Mouse (Mus musculus) thymus, adult 2 months (tissue): Measurements from ENCODE around the gene Eif1ad. TPM values are rescaled to one million over a fixed set of nuclear protein-coding genes. Genes with fewer than 3 reads are reported as not detected.
A peak's percentile ranks its signal among the peaks of the same experiment; 100 is the strongest.
"Not testable (repeated sequence)": the region's sequence is repeated elsewhere in the genome, so short reads cannot be mapped to it uniquely, and the experiment has no call there.

Experiments
- DNase-seq: peaks from one replicate; pipeline ENCODE4 v3.0.0; 2021
- H3K27ac ChIP-seq: fragments of 200-500 bp; 2 replicates; pipeline ENCODE4 v1.5.1; 2012; ENCODE audit warnings: low read length, control low read depth; ENCODE audit not compliant: control insufficient read depth, insufficient read depth
- H3K27me3 ChIP-seq: fragments of 200-500 bp; 2 replicates; pipeline ENCODE4 v1.6.1; 2012; ENCODE audit warnings: mild to moderate bottlenecking, low read length, moderate library complexity, mixed read lengths; ENCODE audit not compliant: control insufficient read depth, insufficient read depth
- H3K36me3 ChIP-seq: fragments of 200-500 bp; 2 replicates; pipeline ENCODE4 v1.6.1; 2012; ENCODE audit warnings: mild to moderate bottlenecking, low read length, moderate library complexity; ENCODE audit not compliant: control insufficient read depth, insufficient read depth
- H3K4me1 ChIP-seq: fragments of 200-500 bp; replicated peaks from 2 replicates; pipeline ENCODE4 v1.6.1; 2012; ENCODE audit warnings: low read length; ENCODE audit not compliant: control insufficient read depth, insufficient read depth
- H3K4me3 ChIP-seq: fragments of 200-500 bp; 2 replicates; pipeline ENCODE4 v1.5.1; 2012; ENCODE audit warnings: mild to moderate bottlenecking, low read length, control low read depth, moderate library complexity; ENCODE audit not compliant: control insufficient read depth, insufficient read depth
- CTCF ChIP-seq: fragments of 200-500 bp; IDR thresholded peaks from 2 replicates; pipeline ENCODE4 v1.5.1; 2012; ENCODE audit warnings: mild to moderate bottlenecking, control low read depth, low read length, moderate library complexity, borderline replicate concordance; ENCODE audit not compliant: control insufficient read depth, poor library complexity, insufficient read depth; ENCODE audit errors: extremely low read depth
- POLR2A ChIP-seq: fragments of 200-500 bp; IDR thresholded peaks from 2 replicates; pipeline ENCODE4 v1.6.1; 2012; ENCODE audit warnings: mild to moderate bottlenecking, low read length, control low read depth, moderate library complexity; ENCODE audit not compliant: control insufficient read depth, poor library complexity, insufficient read depth; ENCODE audit errors: extremely low read depth
- WGBS: fragments of 180-500 bp; shearing (Covaris S2); methylation state at CpG from one replicate; pipeline ENCODE4 v1.1.7; 2018; 5-methylcytosine and 5-hydroxymethylcytosine counted together
- polyA plus RNA-seq: library from polyadenylated mRNA; depleted of rRNA; stranded (reverse); fragments of >200 nt; gene quantifications from 2 replicates; pipeline ENCODE4 v1.2.3, GENCODE M21; 2012

Gene Eif1ad
- polyA plus RNA-seq, 1 experiment, result 51.3 TPM

GRCm38 (mm10) chr19:5341360-5341759 is 25.2 kb upstream of the Eif1ad start:
- TF ChIP-seq CTCF (no peak), POLR2A (no peak)
- WGBS, result 96% methylated on average over 7 of the region's 7 CpGs
- Histone ChIP-seq H3K27ac (no peak overlapping the region), H3K4me1 (peaks cover 2% of the 10 kb centered on the region), H3K36me3 (no peaks in the 10 kb centered on the region), H3K27me3 (no peaks in the 10 kb centered on the region), H3K4me3 (no peak overlapping the region)
- DNase-seq, result no peak

- Histone ChIP-seq H3K27me3 (no peaks in the 10 kb centered on the region), H3K36me3 (no peaks in the 10 kb centered on the region), H3K27ac (no peak overlapping the region), H3K4me3 (no peak overlapping the region), H3K4me1 (peaks cover 11% of the 10 kb centered on the region)
- WGBS, result 83% methylated on average over 6 of the region's 6 CpGs
- DNase-seq, result no peak
- TF ChIP-seq POLR2A, result no peak
- no peak for TF ChIP-seq CTCF
Observed at GRCm38 (mm10) chr19:5345297-5346131, 21.0 kb upstream of the Eif1ad start.

- TF ChIP-seq POLR2A (no peak), CTCF (no peak)
- H3K27me3 ChIP-seq, result no peaks in the 10 kb centered on the region
- H3K27ac ChIP-seq, result no peak overlapping the region
- WGBS, result 95% methylated on average over 6 of the region's 6 CpGs
- no peak overlapping the region for H3K4me3 ChIP-seq
- H3K4me1 ChIP-seq, result peaks cover 11% of the 10 kb centered on the region
- DNase-seq, result no peak
- H3K36me3 ChIP-seq, result no peaks in the 10 kb centered on the region
Observed at GRCm38 (mm10) chr19:5348064-5348463, 18.5 kb upstream of the Eif1ad start.

GRCm38 (mm10) chr19:5348526-5349501 is 17.7 kb upstream of the Eif1ad start:
- H3K4me1 ChIP-seq, result peaks cover 11% of the 10 kb centered on the region
- 5% methylated on average over 34 of the region's 34 CpGs for whole genome bisulfite sequencing

GRCm38 (mm10) chr19:5349502-5349873 is 17.1 kb upstream of the Eif1ad start, which contains the start of gene Cst6:
Gene Cst6 (minus strand): TSS chr19:5349574.
- H3K27ac ChIP-seq, DNase-seq, H3K27me3 ChIP-seq, H3K36me3 ChIP-seq: not testable (repeated sequence)
- H3K4me3 ChIP-seq, result peak within 1 kb of the TSS; percentile 43
- 85% methylated on average over 6 of the region's 6 CpGs for WGBS
- H3K4me1 ChIP-seq, result peaks cover 11% of the 10 kb centered on the region

More at GRCm38 (mm10) chr19:5348526-5349501, 17.7 kb upstream of the Eif1ad start:
- no peaks in the 10 kb centered on the region for H3K36me3 ChIP-seq
- peak; percentile 23 for DNase-seq
- no peak overlapping the region for H3K27ac ChIP-seq
- TF ChIP-seq CTCF, result peak; percentile 26; the same call in 1 of the 2 replicates
- TF ChIP-seq POLR2A, result 0 out of 2 replicates have a peak, but pooled peaks have one; percentile 18
- H3K4me3 ChIP-seq, result peak overlapping the region; percentile 43
- H3K27me3 ChIP-seq, result no peaks in the 10 kb centered on the region

GRCm38 (mm10) chr19:5353609-5354008 is 12.9 kb upstream of the Eif1ad start:
- H3K27me3 ChIP-seq, result no peaks in the 10 kb centered on the region
- H3K4me1 ChIP-seq, result peaks cover 6% of the 10 kb centered on the region
- 87% methylated on average over 2 of the region's 2 CpGs for WGBS
- no peak for DNase-seq
- no peak overlapping the region for H3K4me3 ChIP-seq
- no peak overlapping the region for H3K27ac ChIP-seq
- no peaks in the 10 kb centered on the region for H3K36me3 ChIP-seq
- TF ChIP-seq CTCF (no peak), POLR2A (no peak)
